Mouse (Mus musculus) T-cell, adult 2 months (primary cell): ENCODE measurements at regions not wholly inside any gene's neighbourhood (a gene's known extent, or its start where the extent isn't known, plus 50 kb on each side); places are given as distances from the start of the nearest gene placed in this dataset.
A peak's percentile ranks its signal among the peaks of the same experiment; 100 is the strongest.
"Not testable (repeated sequence)": the region's sequence is repeated elsewhere in the genome, so short reads cannot be mapped to it uniquely, and the experiment has no call there.

ENCODE experiments used
- DNase-seq: peaks from one replicate; pipeline ENCODE4 v3.0.0; 2022; ENCODE audit warnings: low spot score

GRCm38 (mm10) chr15:5625367-5625766, 381.4 kb upstream of the Ptger4 start:
- DNase-seq: no peak

DNA sequence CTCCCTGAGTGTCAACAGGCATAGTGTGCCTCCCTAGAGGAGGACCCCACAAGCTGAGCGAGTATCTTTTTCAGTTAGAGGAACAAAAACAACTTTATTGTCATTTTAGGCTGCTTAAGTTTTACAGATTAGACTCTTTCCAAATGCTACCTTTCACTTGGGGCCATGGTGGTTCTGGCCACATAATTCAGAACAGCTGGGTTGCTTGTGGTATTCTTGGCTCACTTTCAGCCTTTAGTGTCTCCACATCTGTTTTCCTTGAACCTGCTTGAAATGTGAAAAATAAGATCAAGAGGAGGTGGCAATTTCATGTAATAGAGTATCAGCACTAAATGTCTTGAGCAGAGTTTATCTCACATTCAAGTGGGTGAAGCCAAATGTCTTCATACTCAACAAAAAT, 402.7 kb upstream of the Ptger4 start:
- no peak for DNase-seq

GRCm38 (mm10) chr15:5658796-5659195, 414.8 kb upstream of the Ptger4 start:
- no peak for DNase-seq

DNA sequence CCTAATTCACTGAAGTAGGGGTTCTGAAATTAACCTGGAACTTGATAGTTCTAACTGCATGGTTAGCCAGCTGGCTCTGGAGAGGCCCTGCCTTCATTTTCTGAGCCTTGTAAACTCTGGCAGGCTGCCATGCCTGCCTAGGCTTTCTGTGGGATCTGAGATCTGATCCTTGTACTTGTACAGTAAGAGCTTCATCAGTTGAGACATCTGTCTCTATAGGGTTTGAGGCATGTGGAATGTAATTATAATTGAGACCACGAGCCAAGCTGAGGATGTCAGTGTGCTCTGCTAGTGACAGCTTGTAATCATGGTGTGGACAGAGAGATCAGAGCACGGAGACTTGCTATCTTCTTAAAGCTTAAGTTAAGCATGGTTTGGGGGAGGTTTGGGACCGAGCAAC, 416.8 kb upstream of the Ptger4 start:
- DNase-seq: no peak

GRCm38 (mm10) chr15:5671781-5672180, 427.8 kb upstream of the Ptger4 start:
- no peak for DNase-seq

DNA sequence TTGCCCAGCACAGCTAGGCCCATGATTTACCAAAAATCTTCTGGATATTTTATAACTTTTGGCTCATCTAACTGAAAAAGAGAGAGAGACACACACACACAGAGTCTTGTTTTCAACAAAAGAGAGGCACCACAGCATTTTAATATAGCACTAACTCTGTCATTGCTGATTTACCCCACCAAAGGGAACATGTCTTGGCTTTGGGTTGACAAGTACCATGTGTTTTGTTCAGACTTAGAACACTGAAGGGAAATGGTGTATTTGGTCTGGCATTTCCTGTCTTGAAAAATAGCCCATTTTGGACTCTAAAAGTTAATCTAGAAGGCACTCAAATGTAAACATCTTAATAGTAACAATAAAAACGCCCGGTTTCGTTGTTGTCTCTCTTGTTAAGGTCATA, 432.7 kb upstream of the Ptger4 start:
- no peak for DNase-seq

DNA sequence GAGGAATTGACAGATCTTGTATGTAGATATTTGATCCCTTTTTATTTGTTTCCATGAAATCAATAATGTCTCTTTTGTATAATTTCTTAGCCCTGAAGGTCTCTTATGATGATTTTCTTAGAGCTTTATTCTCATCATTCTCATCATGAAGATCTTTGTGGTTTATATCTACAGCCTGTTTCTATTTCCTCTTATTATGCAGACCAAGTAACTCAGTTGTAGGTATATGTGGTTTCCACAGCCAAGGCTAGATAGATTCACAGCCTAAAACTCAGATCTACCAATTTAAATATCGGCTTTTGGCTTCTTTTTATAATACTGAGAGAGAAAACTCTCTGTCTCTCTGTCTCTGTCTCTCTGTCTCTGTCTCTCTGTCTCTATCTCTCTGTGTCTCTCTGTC, 449.8 kb upstream of the Ptger4 start:
- no peak for DNase-seq

DNA sequence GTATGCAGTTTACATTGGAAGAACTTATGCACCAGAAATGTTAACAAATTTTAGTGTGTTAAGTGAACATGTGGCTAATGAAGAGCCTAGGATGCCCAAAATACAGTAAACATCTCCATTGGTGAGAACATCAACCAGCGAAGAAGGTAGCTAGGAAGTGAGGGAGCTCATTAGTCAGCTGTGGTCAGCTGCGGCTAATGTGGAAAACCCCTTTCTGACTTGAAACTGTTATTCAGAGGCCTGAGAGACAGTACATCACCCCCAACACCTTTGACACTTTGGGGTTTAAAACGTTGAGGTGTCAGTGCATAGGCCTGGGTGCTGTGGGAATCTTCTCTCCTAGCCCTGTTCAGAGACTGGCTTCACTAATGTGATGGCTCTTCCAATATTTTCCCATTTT, 451.0 kb upstream of the Ptger4 start:
- peak; percentile 1 for DNase-seq

DNA sequence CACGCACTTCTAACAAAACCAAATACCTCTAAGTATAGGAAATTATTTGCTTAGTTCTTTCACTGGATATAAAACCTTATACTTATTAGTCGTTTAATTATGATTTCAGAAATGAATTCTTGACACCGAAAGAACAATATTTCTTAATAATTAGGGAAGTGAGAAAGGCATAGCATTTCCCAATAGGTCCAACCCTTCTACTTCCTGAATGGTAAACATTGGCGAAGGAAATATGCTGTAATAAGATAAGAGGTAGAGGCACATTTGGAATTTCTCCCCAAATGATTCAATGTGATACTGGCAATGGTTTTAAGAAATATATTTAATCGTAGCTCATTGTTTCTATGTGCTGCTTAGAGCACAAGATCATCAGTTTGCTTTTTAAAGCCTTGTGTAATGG, 464.5 kb upstream of the Ptger4 start:
- DNase-seq: no peak

DNA sequence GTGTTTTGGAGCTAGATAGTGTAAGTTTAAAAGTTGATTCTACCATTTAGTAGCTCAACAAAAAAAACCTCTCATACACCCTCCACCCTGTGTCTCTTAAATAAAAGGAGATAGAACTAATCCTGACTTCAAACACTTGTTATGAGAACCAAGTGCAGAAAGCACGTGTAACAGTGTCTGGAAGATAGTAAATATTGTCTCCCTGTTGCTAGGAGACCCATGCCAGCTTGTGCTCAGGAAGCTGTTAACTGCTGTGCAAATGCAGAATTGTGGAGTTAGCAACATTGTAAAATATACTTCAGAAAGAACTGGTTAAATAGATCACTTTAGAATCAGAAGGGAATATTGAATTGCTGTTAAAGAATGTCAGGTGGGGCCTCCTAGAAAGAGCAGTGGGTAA, 496.7 kb upstream of the Ptger4 start:
- DNase-seq: peak; percentile 21

DNA sequence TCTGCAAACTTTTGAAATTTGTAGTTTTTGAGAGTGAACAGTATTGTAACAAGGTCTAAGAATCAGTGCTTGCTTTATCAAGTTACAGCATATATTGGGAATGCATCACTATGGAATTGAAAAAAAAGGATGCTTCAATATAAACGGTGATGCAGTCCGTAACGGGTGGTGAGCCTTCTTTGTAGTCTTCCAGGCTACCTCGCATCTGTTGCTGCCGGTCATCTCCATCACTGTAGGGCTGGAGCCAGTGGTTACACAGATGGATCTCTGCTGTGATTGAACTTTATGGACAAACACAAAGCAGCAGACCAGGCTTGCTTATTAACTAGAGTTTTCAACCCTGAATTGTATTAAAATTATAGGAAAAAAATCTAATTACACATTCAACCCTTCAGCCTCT, 499.9 kb upstream of the Ptger4 start:
- DNase-seq: no peak

GRCm38 (mm10) chr15:5758690-5759089, 514.7 kb upstream of the Ptger4 start:
- DNase-seq: no peak

DNA sequence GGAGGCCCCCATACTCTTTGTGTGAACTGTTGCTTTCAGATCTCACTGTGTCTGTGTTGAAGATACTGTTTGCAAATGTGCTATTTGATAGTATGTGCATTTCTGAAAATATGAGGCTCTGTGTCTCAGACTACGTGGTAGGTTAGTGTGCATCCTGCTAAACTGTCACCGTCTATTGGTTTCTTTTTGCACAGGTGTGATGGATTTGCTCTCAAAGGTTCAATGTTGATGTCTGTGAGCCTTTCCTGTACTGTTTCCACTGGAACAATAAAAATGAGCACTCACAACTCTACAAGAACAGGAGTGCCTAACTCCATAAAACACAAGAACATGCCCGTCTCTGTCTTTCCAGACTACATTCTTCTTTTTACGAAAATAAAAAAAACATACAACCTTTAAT, 518.2 kb upstream of the Ptger4 start:
- no peak for DNase-seq

DNA sequence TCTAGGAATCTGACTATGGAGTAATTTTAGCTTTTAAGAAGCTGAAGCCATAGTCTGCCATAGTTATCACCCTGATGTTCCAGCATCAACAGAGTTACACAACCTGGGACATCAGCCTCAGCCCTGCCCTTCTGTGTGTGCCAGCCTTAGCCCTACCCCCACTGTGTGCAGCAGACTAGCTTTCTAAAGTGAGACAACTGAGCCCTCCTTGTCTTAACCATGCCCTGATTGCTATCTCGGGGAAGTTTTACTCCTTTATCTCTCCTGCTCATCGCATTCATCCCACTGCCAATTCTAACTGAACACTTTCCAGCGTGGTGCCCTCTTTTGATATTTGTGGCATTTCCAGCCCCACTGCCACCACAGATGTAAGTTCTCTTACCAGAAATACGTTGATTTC, 522.5 kb upstream of the Dab2 start:
- no peak for DNase-seq

DNA sequence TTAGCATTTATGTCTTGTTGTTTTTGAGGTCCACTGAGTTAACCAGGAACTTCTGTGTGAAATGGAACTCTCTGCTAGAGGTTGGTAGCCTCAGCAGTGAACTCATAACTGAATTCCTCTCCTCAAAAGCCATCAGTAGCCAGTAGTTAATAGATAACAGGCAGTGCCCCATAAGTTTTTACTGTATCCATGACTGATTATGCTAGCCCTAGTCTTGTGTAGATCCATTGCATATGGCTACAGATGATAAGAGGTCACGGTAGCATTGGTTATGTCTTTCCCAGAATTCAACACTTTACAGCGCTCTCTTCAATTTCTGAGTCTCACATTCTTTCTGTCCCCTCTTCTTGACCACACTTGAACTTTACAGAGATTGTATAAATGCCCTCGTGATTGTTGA, 499.7 kb upstream of the Dab2 start:
- no peak for DNase-seq

DNA sequence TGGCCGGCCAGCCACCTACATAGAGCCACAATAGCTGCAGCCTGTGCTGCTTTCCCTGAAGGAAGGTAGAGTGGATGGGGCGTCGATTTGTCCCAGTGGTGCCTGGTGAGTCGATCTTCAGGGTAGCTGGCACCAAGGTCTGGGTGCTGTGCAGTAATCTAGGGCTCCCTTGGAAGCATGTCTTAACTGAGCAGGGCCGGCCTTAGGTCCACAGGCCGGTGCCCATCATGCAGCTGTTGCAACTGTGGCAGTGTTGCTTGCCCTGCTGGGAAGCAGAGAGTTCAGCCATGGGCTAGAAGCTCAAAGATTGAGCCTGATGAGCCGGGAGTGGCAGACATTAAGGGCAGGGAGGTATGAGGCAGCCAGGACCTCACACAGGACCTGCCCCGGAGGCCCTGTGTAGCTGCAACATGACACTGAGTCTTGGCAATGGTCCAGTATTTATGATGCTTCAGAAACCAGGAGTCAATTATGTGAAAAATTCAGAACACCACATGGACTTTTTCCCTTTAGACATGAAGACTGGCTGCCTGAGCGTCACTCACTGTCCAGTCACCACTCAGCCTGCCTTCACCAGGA, 488.3 kb upstream of the Dab2 start:
- no peak for DNase-seq

DNA sequence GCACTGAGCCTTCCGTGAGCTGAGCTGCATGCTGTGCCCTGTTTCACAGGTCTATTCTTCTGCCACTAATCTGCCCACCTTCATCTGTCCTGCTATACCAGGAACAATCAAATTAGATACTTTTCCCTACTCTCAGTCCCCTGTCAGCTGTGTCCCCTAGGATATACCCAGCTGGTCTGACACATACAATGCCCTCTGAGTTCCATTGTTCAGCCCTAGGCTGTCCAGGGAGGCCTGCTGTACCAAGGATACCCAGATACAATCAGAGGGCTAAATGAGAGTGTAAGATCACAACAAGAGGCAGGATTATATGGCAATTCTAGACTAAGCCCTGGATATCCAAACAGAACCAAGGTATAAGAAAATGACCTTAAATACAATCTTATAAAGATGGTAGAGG, 487.6 kb upstream of the Dab2 start:
- DNase-seq: no peak

DNA sequence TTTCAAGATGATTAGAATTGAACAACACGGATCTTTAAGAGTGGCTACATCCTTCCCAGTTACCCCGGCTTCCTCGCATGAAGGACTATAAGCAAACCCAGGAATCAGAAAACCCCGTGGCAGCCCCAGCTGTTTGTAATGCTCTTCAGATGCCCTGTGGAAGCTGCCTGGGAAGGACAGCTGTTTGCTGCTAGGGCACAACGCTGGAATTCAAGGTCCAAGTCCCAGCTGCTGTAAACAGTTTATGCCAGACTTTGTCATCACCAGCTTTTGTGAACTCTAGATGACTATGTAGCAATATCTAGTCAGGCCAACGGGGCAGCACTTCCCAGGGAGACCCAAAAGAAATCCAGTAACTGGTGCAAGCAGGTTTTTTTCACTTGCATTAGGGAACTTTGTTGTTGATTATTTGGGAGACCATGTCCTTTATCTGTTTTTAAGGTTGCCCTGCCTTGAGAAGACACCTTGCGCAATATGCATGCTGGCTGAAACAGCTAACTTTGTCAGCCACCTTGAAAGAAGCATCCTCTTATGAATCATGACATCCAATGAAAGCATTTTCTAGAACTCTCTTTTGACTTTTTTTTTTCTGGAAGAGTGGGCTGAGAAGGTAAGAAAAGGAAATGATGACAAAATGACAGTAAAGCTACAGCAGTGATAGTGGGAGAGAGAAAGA, 481.5 kb upstream of the Dab2 start:
- DNase-seq: no peak

DNA sequence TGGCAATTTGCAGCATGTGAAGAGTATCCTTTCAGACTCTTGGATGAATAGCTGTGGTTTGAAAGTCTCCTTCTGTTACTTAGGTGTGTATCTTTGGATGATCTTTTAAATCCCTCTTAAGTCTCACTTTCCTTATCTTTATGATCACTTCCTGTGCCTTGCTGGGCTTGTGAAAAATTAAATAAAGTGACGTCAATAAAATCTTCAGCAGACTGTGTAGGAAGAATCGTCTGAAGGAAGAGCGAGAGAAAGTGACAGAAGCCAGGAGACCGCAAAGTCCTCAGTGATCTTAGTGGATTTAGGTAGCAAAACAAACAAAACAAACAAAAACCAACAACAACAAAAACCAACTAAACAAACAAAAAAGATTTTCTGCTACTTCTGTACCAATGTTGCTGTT, 459.6 kb upstream of the Dab2 start:
- DNase-seq: no peak

GRCm38 (mm10) chr15:5841369-5842149, 458.0 kb upstream of the Dab2 start:
- DNase-seq: not testable (repeated sequence)

DNA sequence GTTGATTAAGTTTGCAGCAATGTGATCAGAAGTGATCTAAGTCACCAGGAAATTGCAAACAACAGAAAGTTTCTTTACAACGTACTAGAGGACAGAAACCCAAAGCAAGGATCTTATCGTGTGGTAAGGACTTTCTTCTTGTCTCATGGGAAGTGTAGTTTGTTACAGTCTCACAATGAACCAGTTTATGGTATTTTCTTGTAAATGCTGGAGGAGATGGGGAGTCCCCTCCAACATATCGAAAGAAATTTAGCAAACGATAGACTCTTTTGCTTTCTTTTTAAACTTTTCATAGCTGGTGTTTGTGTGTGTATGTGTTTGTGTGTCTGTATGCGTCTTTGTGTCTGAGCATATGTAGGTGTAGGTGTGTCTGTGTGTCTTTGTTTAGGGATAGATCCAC, 453.0 kb upstream of the Dab2 start:
- no peak for DNase-seq

GRCm38 (mm10) chr15:5847413-5848100, 452.0 kb upstream of the Dab2 start:
- no peak for DNase-seq

- no peak for DNase-seq
Observed at GRCm38 (mm10) chr15:5852523-5852922, 447.1 kb upstream of the Dab2 start.
